Mouse (Mus musculus) left cerebral cortex, adult 6 months (tissue): ENCODE measurements around the gene Eva1b. TPM values are rescaled to one million over a fixed set of nuclear protein-coding genes. Genes with fewer than 3 reads are reported as not detected.

Experiments
- long read RNA-seq, 2 experiments: library from polyadenylated mRNA; unstranded; transcript quantifications; one replicate each; pipeline ENCODE4 v2.0.0; 2019 to 2020
- polyA plus RNA-seq: library from polyadenylated mRNA; unstranded; fragments of <200 nt; fragmentation: Nextera tagmentation; gene quantifications from 2 replicates; pipeline ENCODE4 v1.2.3, GENCODE M21; 2021

Eva1b gene
- polyA plus RNA-seq = 6.0 and 6.6 TPM in 2 replicates
- long read RNA-seq, experiment 1, partial matches to known transcripts = 0 of 3 reads
- long read RNA-seq, experiment 1, other reads (novel, unspliced or antisense) = 0 of 3 reads
- long read RNA-seq, experiment 2, transcript Eva1b-201 (3 exons, 1,689 nt) = minor isoform, 5 of 14 reads
- long read RNA-seq, experiment 2, transcript Eva1b-203 (3 exons, 1,364 nt) = major isoform, 9 of 14 reads
- long read RNA-seq, experiment 2, partial matches to known transcripts = 0 of 14 reads
- long read RNA-seq, experiment 2, other reads (novel, unspliced or antisense) = 0 of 14 reads

DNA sequence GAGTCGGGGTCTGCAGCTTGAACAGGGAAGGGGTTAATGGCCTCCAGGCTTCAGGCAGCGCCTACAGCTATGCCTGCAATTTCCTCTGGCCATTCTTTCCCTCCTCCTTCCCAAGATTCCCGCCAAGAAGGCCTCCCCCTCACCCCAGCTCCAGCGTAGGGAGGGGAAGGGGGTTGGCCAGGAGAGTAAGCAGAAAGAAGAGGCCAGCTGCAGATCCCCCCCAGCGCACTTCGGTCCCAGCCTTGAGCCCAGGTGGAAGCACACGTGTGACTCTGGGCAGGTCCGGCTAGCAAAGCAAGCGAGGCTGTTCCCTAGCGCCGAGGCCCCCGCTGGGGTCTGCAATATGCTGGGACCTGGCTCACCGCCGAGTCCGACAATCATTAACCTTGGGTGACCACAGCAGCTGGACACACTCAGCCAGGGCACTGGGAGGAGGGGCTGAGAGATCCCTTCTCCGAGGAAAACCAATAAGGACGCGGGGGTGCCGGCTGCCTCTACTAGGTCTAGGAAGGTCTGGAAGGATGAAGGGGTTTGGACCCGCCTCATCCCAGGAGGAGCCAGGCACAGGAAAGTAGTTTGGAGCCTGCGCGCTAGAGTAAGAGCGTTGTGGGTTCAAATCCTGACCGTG, at the start of gene Eva1b:
Gene Eva1b, plus strand, starts transcription at position 212 of the 628 bp plus-strand sequence.

DNA sequence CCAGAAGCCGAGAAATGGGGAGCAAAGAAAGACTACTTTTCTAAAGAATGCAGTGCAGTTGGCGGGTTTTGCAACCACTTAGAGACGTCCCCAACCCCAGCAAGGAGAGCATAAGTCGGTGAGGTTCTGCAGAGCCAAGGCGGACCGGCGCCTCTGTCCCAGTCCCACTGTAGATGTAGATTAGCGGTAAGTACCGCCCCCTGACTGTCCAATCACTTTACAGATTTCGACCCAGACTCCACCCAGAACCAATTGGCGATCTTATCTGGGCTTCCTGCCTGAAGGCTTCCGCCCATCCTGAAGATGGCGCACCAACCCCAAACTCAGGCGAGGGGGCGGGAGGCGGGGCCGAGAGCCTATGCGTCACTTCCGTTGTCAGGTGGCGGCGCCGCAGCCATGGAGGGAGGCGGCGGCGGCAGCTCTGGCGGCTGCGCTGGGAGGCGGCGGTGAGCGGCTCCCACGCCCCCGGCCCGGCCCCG, 43.9 kb upstream of the Eva1b start, which contains the start of gene Stk40:
Gene Stk40, plus strand, starts transcription at position 368 of the 479 bp plus-strand sequence.

DNA sequence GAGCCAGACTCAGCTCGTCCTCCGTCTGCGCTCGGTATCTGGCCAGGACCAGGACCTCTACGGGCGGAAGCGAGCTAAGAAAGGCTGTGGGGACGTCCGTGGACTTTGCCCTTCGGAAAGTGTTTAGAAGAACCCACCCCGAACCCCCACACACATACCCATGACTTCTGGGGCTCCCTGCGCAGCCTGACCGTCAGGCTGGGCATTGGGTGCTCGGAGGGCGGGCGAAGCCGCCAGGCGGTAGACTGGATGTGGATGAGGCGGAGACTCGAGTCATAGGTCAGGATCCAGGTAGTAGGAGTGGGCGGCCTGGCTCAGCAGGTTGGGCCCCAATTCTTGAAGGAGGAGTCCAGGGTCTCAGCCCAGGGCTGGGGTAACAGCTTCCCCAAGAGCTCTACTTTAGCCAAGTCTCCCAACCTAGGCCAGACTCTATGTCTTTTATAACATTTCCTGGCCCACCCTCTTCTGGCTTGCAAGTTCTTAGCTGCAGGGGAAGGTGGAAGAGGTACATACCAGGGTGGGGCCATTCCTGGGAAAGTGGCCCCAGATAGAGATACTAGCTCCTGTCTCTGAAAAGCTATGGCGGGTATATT, 15.6 kb downstream of the Eva1b start, which contains the start of gene Sh3d21:
Gene Sh3d21, minus strand, starts transcription at position 425 of the 593 bp plus-strand sequence.

Other genes with a start within 250 kb of the Eva1b start
- gene Csf3r, start 123.2 kb upstream of the Eva1b start, polyA plus RNA-seq = 1.5 and 2.0 TPM in 2 replicates
- 101 and 105 TPM in 2 replicates for gene Mrps15, start 100.8 kb upstream of the Eva1b start, polyA plus RNA-seq
- gene Oscp1, start 89.2 kb upstream of the Eva1b start, polyA plus RNA-seq = 65.4 and 83.2 TPM in 2 replicates
- gene Lsm10, start 51.1 kb upstream of the Eva1b start, polyA plus RNA-seq = 26.2 and 39.1 TPM in 2 replicates
- 3.8 and 13.2 TPM in 2 replicates for gene Stk40, start 43.8 kb upstream of the Eva1b start, polyA plus RNA-seq
- gene Sh3d21, start 15.7 kb downstream of the Eva1b start, polyA plus RNA-seq = 0.35 and 0.39 TPM in 2 replicates
- 41.6 and 45.4 TPM in 2 replicates for gene Thrap3, start 55.0 kb downstream of the Eva1b start, polyA plus RNA-seq
- 24.3 and 105 TPM in 2 replicates for gene Map7d1, start 108.6 kb downstream of the Eva1b start, polyA plus RNA-seq
- 73.5 and 74.6 TPM in 2 replicates for gene Trappc3, start 114.6 kb downstream of the Eva1b start, polyA plus RNA-seq
- gene Col8a2, start 139.0 kb downstream of the Eva1b start, polyA plus RNA-seq = 0.32 and 0.48 TPM in 2 replicates
- gene Adprhl2, start 174.0 kb downstream of the Eva1b start, polyA plus RNA-seq = 27.0 TPM in 2 replicates
- gene Tekt2, start 177.9 kb downstream of the Eva1b start, polyA plus RNA-seq = 0.11 and 0.72 TPM in 2 replicates